Mouse (Mus musculus) c-Kit-negative CD71-positive TER-119-positive erythroid progenitor cells, embryonic 14.5 days (primary cell): ENCODE data around the gene Prkrip1.
"Not testable (repeated sequence)": the region's sequence is repeated elsewhere in the genome, so short reads cannot be mapped to it uniquely, and the experiment has no call there.

ENCODE experiments used
- DNase-seq: peaks from one replicate; pipeline ENCODE4 v3.0.0-alpha.2; 2013; ENCODE audit warnings: low read depth, low spot score

The Prkrip1 gene

GRCm38 (mm10) chr5:136211341-136212102, 12.8 kb upstream of the Prkrip1 start:
- DNase-seq, result not testable (repeated sequence)

DNA sequence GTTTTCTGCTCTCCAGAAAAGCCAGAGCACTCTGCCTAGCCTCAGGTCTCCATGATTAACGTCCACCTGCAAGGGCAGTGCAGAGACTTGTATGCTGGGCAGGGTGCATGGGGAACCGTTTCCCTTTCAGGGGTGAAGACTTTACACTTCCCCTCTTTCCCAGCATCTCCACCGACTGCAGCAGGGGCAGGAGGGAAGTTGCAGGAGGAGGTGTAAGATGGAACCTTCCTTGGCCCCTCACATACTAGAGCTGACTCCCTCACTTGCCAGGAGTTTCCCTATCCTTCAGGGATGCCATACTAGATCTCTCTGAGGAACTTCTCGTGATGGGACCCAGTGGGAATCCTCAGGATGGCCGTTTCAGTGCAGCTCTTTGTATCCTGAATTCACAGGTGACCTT, 11.8 kb upstream of the Prkrip1 start:
- DNase-seq, result no peak

DNA sequence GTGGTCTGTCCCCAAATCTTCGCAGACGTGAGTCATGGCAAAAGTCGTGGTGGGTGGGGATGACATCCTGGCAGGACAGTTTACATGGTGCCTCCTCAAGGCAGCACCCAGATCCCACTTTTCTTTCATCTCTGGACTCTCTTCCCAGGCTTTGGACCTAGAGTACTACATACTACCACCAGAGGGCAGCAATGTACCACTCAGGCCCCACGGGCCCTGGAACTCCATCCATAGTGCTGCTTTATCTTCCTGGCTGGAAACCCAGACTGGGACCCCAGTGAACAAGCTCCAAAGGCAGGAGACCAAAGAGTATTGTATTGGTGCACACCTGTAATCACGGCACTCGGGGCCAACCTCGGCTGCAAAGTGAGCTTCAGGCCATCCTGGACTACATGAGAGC, 3.1 kb upstream of the Prkrip1 start:
- peak; percentile 36 for DNase-seq

- DNase-seq, result no peak
These were observed 763 bp upstream of the Prkrip1 start for GRCm38 (mm10) chr5:136199526-136199925.

DNA sequence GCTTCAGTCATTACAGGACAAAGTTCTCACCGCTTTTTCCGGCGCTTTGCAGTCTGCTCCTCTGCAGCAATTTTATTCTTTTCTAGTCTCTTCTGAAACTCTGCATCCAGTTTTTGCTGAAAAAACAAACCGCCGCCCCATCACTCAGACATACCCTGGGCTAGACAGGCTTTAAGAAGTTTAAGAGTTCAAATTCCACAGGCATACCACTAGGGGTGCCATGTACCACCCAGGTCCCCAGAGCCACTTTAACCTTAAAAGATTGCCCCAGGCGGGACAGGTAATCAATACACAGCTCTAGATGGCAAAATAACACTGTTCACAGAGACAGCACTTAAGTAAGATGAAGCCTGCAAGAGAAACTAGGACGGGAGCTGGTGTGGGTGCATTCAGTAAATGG, 6.9 kb downstream of the Prkrip1 start:
- DNase-seq, result no peak

DNA sequence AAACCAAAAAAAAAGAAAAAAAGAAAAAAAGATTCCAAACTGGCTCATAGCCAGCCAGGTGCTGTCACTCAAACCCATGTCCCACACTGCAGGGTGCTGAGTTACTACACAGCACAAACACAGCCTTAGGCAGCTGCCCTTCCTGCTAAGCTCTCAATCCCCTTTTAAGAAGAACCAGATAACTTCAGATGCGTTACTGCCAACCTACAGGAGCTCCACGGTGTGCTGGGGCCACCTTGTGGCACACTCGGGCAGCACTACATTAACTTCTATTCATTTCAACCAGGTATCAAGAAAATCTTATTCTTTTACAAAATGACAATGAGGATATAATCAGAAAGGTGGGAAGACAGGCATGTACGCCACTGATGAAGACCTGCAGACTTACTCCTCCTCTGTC, 12.0 kb downstream of the Prkrip1 start:
- DNase-seq, result no peak

DNA sequence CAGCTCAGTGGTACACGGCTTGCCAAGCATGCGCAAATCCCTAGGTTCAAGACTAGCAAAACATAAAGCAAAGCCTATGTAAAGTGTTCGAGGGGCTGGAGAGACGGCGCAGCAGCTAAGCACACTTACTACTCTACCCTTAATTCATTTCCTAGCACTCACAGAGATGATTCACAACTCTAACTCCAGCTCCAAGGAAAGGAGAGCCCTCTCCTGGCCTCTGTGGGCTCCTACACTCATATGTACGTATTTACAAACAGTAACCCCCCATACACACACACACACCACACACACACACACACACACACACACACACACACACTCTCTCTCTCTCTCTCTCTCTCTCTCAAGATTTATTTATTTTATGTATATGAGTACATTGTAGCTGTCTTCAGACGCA, 15.0 kb downstream of the Prkrip1 start:
- no peak for DNase-seq

DNA sequence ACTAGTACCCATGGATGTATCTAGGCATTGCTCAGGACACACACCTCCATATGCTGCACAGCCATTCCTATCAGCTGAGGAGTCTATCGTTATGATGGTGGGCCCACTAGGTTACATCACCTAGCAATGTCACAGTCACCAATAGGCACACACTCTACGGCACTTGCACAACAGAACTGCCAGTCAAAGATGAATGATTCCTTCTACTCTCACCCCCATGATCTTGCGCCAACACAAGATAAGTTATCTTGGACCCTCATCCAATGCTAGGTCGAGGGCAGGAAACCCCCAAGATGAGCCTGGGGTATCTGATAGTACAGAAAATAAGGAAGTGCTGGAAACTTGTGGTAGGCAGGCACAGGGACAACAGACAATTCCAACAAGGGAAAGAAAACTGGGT, 15.9 kb downstream of the Prkrip1 start:
- no peak for DNase-seq

DNA sequence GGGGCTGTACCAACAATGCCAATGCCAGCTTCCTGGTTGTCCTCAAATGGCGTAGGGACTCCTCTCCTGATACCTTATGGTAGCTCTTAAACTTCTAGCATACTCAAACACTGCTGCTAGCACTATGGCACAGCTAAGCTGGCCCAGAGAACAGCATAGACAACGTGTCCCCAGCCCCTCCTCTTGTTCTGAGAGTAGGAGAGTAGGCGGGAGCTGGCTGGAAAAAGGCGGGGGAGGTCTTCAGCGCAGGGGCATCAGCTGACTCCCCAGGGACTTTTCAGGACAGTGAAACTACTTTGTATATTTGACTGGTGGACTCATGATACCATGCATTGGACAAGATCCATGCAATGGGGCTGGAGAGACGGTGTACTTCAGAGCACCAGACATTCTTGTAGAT, 16.7 kb downstream of the Prkrip1 start:
- no peak for DNase-seq

DNA sequence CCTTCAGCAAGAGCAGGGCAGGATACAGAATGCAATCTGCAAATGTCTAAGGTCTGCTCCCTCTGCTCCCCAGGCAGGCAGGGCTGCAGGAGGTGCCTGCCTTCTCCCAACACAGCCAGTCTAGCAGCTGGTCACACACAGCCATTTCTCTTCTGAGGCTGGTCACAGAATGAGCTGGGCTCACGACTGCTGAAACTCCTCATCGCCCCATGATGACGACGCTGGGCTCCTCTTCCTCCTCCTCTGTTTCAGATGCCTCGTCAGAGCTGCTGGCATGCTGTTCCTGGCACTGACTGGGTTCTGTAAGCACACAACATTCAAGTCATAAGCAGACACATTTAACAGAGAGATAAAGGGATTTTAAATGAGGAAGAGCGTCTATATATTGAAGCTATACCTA, 17.6 kb downstream of the Prkrip1 start:
- DNase-seq, result no peak

GRCm38 (mm10) chr5:136179594-136179993, 19.2 kb downstream of the Prkrip1 start:
- no peak for DNase-seq

DNA sequence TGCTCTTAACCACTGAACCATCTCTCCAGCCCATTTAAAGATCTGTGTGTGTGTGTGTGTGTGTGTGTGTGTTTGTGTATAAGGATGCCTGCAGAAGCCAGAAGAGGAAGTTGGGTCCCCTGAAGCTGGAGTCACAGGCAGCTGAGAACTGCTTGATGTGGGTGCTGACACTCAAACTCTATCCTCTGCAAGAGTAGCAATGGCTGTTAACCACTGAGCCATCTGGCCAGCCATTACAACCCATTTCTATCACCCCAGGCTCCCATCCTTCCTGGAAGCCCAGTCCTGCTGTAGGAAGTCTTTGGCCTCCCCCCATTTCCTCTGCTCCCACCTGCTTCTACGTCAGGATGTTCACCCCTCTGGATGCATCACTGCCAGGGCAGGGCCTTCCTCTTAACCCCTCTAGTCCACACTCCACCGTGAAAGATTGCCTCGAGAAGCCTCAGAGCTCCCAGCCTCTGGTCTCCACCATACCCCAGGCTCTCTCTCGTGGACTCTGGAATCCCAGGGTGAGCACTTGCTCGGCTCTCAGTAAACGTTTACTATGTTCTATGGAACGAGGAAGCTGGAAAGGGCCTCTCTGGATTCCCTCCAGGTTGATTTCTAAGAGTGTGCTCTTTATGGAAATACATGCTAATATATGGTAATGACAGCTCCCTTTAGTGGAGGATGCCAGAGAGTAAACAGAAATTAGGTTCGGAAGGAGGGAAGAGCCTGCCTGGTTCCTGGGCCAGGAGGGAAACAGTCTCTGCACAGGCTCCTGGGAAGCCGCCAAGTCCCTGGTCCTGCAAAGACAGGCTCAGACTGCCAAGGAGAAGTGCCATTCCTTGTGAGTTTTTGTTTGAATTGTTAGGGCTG, 24.9 kb downstream of the Prkrip1 start:
- no peak for DNase-seq

DNA sequence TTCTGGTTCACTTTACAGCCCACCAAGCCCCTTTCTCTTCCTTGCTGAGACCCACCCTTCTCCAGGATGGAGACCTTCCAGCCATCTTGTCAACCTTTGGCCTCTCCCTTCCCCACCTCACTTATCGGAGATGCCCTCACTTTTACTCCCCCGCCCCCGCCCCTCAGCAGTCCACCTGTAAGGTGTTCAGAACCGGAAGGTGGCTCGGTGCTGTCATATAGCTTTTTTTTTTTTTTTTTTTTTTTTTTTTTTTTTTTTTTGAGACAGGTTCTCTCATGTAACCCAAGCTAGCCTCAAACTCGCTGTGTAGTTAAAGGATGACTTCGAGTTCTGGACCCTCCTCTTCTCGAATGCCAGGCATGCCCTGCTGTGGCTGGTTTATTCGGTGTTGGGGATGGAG, 25.8 kb downstream of the Prkrip1 start:
- no peak for DNase-seq

GRCm38 (mm10) chr5:136171363-136172341, 27.1 kb downstream of the Prkrip1 start:
- DNase-seq, result no peak

- DNase-seq, result no peak
These were observed 28.0 kb downstream of the Prkrip1 start, which contains the start of gene Orai2 for GRCm38 (mm10) chr5:136170512-136171362. Gene Orai2, minus strand, starts transcription at chr5:136170713.

DNA sequence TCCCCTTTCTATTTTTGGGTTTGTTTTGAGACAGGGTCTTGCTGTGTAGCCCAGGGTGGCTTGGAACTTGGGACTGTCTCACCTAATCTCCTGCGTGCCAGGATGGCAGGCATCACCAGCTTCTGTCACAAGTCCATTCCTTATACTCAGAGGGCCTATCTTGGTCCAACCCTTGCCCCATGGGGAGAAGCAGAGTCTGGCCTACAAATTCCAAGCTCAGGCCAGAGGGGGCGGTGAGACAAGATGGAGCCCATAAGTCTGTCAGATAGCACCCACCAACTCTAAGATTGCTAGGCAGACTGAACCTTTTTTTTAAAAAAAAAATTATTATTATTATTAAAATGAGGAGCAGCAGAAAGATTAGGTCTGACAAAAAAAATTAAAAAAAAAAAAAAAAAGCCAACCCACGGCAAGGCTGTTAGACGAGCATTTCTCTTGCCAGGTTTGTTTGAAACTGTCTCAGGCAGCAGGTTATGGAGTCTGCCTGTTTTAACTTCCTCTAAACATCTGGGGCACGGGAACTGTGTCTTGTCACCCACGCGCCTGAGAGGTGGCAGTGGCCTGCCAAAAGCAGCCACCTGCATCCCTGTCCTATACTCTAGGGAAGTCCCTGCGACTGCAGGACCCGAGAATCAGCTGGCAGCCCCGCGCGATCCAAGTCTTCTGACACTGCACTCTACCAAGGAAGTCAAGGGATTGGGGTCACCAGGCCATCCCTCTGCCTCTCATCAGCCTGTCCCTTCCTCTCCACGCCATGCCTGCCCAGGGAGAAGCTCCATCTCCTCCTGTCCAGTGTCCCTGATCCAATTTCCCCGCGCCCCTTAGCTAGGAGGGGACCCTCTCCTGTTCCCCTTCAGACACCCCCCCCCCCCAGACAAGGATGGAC, 28.9 kb downstream of the Prkrip1 start:
- DNase-seq, result no peak

GRCm38 (mm10) chr5:136168071-136168470, 30.7 kb downstream of the Prkrip1 start:
- no peak for DNase-seq

- DNase-seq, result no peak
These were observed 31.5 kb downstream of the Prkrip1 start for GRCm38 (mm10) chr5:136167296-136167695.

DNA sequence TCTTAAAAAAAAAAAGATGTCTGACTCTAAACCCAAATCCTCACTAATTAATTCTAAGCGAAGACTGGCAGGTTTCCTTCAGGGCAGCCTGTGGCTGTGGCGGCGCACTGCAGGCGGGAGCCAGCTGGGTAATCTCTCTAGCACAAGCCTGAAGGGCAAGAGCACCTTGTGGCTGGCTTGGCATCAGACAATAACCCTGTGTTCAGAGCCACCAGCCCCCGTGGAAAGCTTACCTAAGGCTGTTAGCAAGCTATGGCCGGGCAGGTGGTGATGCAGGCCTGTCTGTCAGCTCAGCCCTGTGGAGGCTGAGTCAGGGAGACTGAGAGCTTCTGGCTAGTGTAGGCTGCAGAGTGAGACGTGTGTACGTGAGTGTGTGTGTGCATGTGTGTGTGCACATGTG, 33.5 kb downstream of the Prkrip1 start:
- DNase-seq, result no peak
